Mouse (Mus musculus) heart, embryonic 14.5 days (tissue): ENCODE results near the gene Adipor2. TPM values are rescaled to one million over a fixed set of nuclear protein-coding genes. Genes with fewer than 3 reads are reported as not detected.
"Not testable (repeated sequence)": the region's sequence is repeated elsewhere in the genome, so short reads cannot be mapped to it uniquely, and the experiment has no call there.

ENCODE experiments used
- ATAC-seq: fragments of 200-750 bp; cut with Nextera tagmentation; 2 replicates; pipeline ENCODE4 v1.8.0; 2017; ENCODE audit warnings: low read depth, moderate TSS enrichment; ENCODE audit not compliant: insufficient number of reproducible peaks, insufficient read depth, low FRiP score
- H3K27ac ChIP-seq, 2 experiments: fragments of 200-500 bp in 1 of 2; fragments of 300-500 bp in 1 of 2; sonication (generic) in 1 of 2; replicated peaks in 1 of 2; 2 replicates each; pipeline ENCODE4 v1.5.1; 2012 to 2014; ENCODE audit warnings: low read depth in 2 of 2, low read length in 2 of 2, control low read depth in 1 of 2, mild to moderate bottlenecking in 1 of 2, mixed read lengths in 1 of 2; ENCODE audit not compliant: control insufficient read depth in 1 of 2, insufficient read depth in 1 of 2
- H3K27me3 ChIP-seq: fragments of 300-500 bp; sonication (generic); 2 replicates; pipeline ENCODE4 v1.6.1; 2014; ENCODE audit warnings: mild to moderate bottlenecking, low read length, control low read depth; ENCODE audit not compliant: control insufficient read depth, insufficient read depth
- H3K36me3 ChIP-seq: fragments of 300-500 bp; sonication (generic); 2 replicates; pipeline ENCODE4 v1.6.1; 2014; ENCODE audit warnings: mild to moderate bottlenecking, control low read depth, low read length, mixed read lengths; ENCODE audit not compliant: control insufficient read depth, insufficient read depth
- H3K4me1 ChIP-seq, 2 experiments: fragments of 200-500 bp in 1 of 2; fragments of 300-500 bp in 1 of 2; sonication (generic) in 1 of 2; 2 replicates each; pipeline ENCODE4 v1.6.1; 2012 to 2014; ENCODE audit warnings: low read length in 2 of 2, control low read depth in 1 of 2, mixed read lengths in 1 of 2; ENCODE audit not compliant: control insufficient read depth in 2 of 2, insufficient read depth in 2 of 2
- H3K4me2 ChIP-seq: fragments of 300-500 bp; sonication (generic); 2 replicates; pipeline ENCODE4 v1.6.1; 2014; ENCODE audit warnings: mild to moderate bottlenecking, low read length
- H3K4me3 ChIP-seq, 2 experiments: fragments of 200-500 bp in 1 of 2; fragments of 300-500 bp in 1 of 2; sonication (generic) in 1 of 2; 2 replicates each; pipeline ENCODE4 v1.5.1; 2012 to 2014; ENCODE audit warnings: low read length in 2 of 2, mild to moderate bottlenecking in 2 of 2, control low read depth in 1 of 2, low read depth in 1 of 2, moderate library complexity in 1 of 2; ENCODE audit not compliant: control insufficient read depth in 1 of 2, insufficient read depth in 1 of 2
- H3K9ac ChIP-seq: fragments of 300-500 bp; sonication (generic); 2 replicates; pipeline ENCODE4 v1.6.1; 2014; ENCODE audit warnings: mild to moderate bottlenecking, low read length
- H3K9me3 ChIP-seq: fragments of 300-500 bp; sonication (generic); 2 replicates; pipeline ENCODE4 v1.6.1; 2016; ENCODE audit warnings: low read length, control low read depth; ENCODE audit not compliant: control insufficient read depth
- WGBS: fragments of 180-500 bp; shearing (Covaris S2); extraction: QIAGEN DNeasy Blood & Tissue Kit; methylation state at CpG from one replicate; pipeline ENCODE4 v1.1.7; 2014; 5-methylcytosine and 5-hydroxymethylcytosine counted together
- polyA plus RNA-seq: library from polyadenylated mRNA; unstranded; fragments of >200 nt; fragmentation: Nextera tagmentation; extraction: Ambion mirVana; gene quantifications from 2 replicates; pipeline ENCODE4 v1.2.1, GENCODE M21; 2014

Adipor2 gene
- polyA plus RNA-seq, 1 experiment from 2014 or later: 27.1 TPM

DNA sequence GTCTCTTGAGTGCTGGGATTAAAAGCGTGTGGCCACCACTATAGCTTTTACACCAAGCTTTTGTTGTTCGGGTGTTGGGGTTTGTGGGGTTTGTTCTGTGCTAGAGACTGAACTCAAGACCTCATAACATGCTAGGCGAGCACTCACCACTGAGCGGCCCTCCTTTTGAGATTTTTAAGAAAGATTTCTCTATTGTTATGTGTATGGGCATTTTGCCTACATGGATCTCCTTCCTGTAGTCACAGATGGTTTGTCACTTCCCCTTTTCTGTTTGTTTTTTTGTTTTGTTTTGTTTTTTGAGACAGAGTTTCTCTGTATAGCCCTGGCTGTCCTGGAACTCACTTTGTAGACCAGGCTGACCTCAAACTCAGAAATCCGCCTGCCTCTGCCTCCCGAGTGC, 57.3 kb downstream of the Adipor2 start:
- H3K4me2 ChIP-seq: not testable (repeated sequence)
- H3K36me3 ChIP-seq: peaks cover 84% of the 10 kb centered on the region
- 91% methylated on average over 6 of the region's 6 CpGs for WGBS

GRCm38 (mm10) chr6:119358020-119358571, 59.4 kb downstream of the Adipor2 start:
- H3K4me3 ChIP-seq: no peak overlapping the region
- no peaks in the 10 kb centered on the region for H3K27me3 ChIP-seq
- no peak for ATAC-seq
- H3K4me1 ChIP-seq: peaks cover 0 to 4% of the 10 kb centered on the region in 2 experiments; a peak in 1 of 4 replicates
- 95% methylated on average over 8 of the region's 8 CpGs for WGBS
- H3K9ac ChIP-seq: no peak overlapping the region
- peaks cover 87% of the 10 kb centered on the region for H3K36me3 ChIP-seq
- H3K9me3 ChIP-seq: no peaks in the 10 kb centered on the region
- no peak overlapping the region for H3K27ac ChIP-seq
- no peak overlapping the region for H3K4me2 ChIP-seq

More for the DNA sequence above, 57.3 kb downstream of the Adipor2 start:
- ATAC-seq, H3K4me1 ChIP-seq, H3K4me3 ChIP-seq, H3K27ac ChIP-seq, H3K9me3 ChIP-seq, H3K9ac ChIP-seq, H3K27me3 ChIP-seq: not testable (repeated sequence)

DNA sequence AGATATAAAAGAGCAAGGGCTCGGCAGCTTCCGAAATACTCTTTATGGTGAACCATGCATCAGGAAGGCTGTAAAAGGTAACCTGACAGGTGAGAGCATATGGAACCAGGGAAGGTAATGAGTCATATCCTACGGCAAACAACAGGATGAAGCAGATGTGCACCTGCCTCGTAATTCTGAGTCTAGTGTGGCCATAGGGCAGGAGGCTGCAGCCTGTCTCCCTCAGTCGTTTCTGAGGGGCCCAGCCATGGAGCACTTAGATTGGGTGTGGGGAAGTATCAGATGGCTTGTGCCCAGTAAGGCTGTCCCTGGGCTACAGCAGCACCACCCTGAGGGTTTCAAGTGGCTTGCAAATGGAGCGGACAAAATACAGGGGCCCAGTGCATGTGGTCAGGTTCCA, 65.0 kb downstream of the Adipor2 start:
- no peak overlapping the region for H3K4me2 ChIP-seq
- no peak overlapping the region for H3K4me3 ChIP-seq
- H3K27ac ChIP-seq: no peak overlapping the region
- peaks cover 3 to 10% of the 10 kb centered on the region in 2 experiments for H3K4me1 ChIP-seq
- no peak for ATAC-seq
- WGBS: 70% methylated on average over 6 of the region's 6 CpGs
- H3K27me3 ChIP-seq: no peaks in the 10 kb centered on the region
- no peak overlapping the region for H3K9ac ChIP-seq
- no peaks in the 10 kb centered on the region for H3K9me3 ChIP-seq
- peaks cover 41% of the 10 kb centered on the region for H3K36me3 ChIP-seq

GRCm38 (mm10) chr6:119351656-119352055, 65.8 kb downstream of the Adipor2 start:
- no peak overlapping the region for H3K4me3 ChIP-seq
- H3K9ac ChIP-seq: no peak overlapping the region
- H3K4me2 ChIP-seq: no peak overlapping the region
- H3K36me3 ChIP-seq: peaks cover 34% of the 10 kb centered on the region
- ATAC-seq: no peak
- no peaks in the 10 kb centered on the region for H3K27me3 ChIP-seq
- H3K9me3 ChIP-seq: no peaks in the 10 kb centered on the region
- H3K4me1 ChIP-seq: peaks cover 3 to 10% of the 10 kb centered on the region in 2 experiments
- 69% methylated on average over 8 of the region's 8 CpGs for WGBS
- no peak overlapping the region for H3K27ac ChIP-seq

DNA sequence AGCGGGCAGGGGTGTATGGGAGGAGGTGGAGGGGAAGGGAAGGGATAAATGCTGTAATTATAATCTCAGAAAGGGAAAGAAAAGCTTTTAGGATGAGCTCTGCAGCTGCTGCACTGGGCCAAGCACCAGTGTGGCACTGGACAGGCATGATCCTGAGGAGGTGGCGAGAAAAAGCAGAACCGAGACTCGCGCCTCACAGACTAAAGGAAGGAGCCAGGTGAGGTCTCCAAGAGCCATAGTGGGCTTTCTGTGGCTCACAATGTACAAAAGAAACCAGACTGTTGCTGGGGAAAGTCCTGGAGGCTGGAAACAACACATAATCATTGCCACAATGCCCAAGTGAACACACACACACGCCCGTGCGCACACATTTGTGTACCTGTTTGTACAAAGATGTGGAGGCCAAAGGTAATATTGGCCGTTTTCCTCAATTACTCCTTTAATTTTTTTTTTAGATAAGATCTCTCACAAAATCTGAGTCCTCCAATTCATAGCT, 66.8 kb downstream of the Adipor2 start:
- Histone ChIP-seq H3K9ac (no peak overlapping the region), H3K4me2 (no peak overlapping the region), H3K27ac (no peak overlapping the region), H3K36me3 (peaks cover 26% of the 10 kb centered on the region), H3K4me1 (peaks cover 3 to 10% of the 10 kb centered on the region in 2 experiments), H3K27me3 (no peaks in the 10 kb centered on the region), H3K9me3 (no peaks in the 10 kb centered on the region), H3K4me3 (no peak overlapping the region)
- 88% methylated on average over 9 of the region's 9 CpGs for WGBS
- ATAC-seq: no peak

GRCm38 (mm10) chr6:119348234-119348633, 69.3 kb downstream of the Adipor2 start:
- Histone ChIP-seq H3K36me3 (peaks cover 1% of the 10 kb centered on the region), H3K4me1 (peaks cover 3 to 10% of the 10 kb centered on the region in 2 experiments), H3K9ac (no peak overlapping the region), H3K4me3 (no peak overlapping the region), H3K27me3 (no peaks in the 10 kb centered on the region), H3K27ac (no peak overlapping the region), H3K9me3 (no peaks in the 10 kb centered on the region), H3K4me2 (no peak overlapping the region)
- no peak for ATAC-seq
- WGBS: 0% methylated on average over 1 of the region's 1 CpGs

GRCm38 (mm10) chr6:119347813-119348212, 69.7 kb downstream of the Adipor2 start:
- Histone ChIP-seq H3K27ac (no peak overlapping the region), H3K4me3 (no peak overlapping the region), H3K4me2 (no peak overlapping the region), H3K9me3 (no peaks in the 10 kb centered on the region), H3K36me3 (no peaks in the 10 kb centered on the region), H3K9ac (no peak overlapping the region), H3K4me1 (peaks cover 3 to 10% of the 10 kb centered on the region in 2 experiments), H3K27me3 (no peaks in the 10 kb centered on the region)
- WGBS: 68% methylated on average over 5 of the region's 5 CpGs
- no peak for ATAC-seq

- Histone ChIP-seq H3K4me1 (no peaks in the 10 kb centered on the region), H3K4me3 (no peak overlapping the region), H3K9ac (no peak overlapping the region), H3K36me3 (no peaks in the 10 kb centered on the region), H3K9me3 (no peaks in the 10 kb centered on the region), H3K27me3 (no peaks in the 10 kb centered on the region), H3K27ac (no peak overlapping the region), H3K4me2 (no peak overlapping the region)
- 60% methylated on average over 10 of the region's 10 CpGs for WGBS
- no peak for ATAC-seq
These were observed 71.2 kb downstream of the Adipor2 start for GRCm38 (mm10) chr6:119346257-119346656.
